Mouse (Mus musculus): Measurements from ENCODE around the gene Rbp1. TPM values are rescaled to one million over a fixed set of nuclear protein-coding genes. Genes with fewer than 3 reads are reported as not detected.

Gene Rbp1
- 1 to 10 TPM; 7.4 to 7.8 TPM for total RNA-seq (2021)
- long read RNA-seq, transcript Rbp1-201 (4 exons, 2,652 nt) = major isoform, 22 of 28 reads
- long read RNA-seq, partial matches to known transcripts = 6 of 28 reads
- long read RNA-seq, other reads (novel, unspliced or antisense) = 0 of 28 reads

- no peak for DNase-seq (ENCODE audit: low spot score in 2 of 2)
These were observed at the start of gene Rbp1 for GRCm38 (mm10) chr9:98422656-98423055. Rbp1 (plus strand) TSS chr9:98422961.

DNA sequence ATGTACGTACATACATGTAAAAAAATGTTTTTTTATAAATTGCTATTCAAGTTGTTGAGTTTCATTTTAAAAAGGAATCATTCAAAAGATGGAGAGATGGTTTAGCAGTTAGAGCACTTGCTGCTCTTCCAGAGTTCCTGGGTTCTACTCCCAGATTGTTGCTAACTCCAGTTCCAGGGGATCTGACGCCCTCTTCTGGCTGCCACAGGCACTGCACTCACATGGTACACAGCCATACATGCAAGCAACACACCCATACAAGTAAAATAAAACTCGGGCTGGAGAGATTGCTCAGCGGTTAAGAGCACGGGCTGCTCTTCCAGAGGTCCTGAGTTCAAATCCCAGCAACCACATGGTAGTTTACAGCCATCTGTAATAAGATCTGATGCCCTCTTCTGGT lies 49.4 kb upstream of the Rbp1 start:
- no peak for DNase-seq (ENCODE audit: low spot score in 2 of 2)

- no peak for DNase-seq (ENCODE audit: low spot score in 2 of 2)
These were observed 47.9 kb upstream of the Rbp1 start for GRCm38 (mm10) chr9:98374897-98375296.

DNA sequence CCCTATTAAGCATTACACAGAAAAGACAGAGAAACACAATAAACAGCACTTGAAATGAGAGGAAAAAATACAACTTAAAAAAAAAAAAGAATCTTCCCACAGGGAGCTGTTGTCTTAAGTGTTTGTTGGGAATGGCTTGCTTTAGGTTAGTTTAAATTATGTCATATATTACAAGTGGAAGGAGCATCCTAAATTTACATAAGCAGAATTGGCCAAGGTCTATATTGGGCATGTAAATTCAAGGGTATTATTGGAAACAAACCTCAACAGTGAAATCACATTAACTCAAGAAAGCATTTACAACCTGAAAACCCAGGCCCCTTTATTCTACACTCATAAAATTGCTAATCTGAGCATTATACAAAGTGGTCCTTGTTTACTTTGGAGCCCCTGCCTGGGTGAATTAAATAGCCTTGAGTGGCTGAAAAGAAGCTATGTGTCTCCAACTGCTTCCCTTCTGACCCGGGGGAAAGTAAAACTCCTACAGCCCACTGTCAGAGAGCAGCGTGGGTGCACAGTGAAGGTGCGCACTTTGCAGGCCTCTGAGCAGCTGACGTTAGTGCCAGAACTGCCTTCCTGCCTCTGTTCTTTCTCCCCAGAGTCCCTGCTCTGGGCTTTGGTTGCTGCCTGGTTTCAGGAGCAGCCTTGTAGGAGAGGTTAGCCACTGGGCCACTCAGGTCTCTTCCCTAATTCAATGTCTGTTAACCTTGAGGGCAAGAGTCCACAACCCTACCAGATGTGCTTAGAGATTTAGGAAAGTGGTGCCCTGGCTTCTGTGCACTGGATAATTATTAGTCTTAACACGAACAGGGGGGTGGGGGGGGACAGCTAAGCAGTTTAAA lies 47.2 kb upstream of the Rbp1 start:
- DNase-seq (ENCODE audit: low spot score in 2 of 2) = no peak

- DNase-seq (ENCODE audit: low spot score in 2 of 2) = no peak
These were observed 43.0 kb upstream of the Rbp1 start for GRCm38 (mm10) chr9:98379736-98380135.

DNA sequence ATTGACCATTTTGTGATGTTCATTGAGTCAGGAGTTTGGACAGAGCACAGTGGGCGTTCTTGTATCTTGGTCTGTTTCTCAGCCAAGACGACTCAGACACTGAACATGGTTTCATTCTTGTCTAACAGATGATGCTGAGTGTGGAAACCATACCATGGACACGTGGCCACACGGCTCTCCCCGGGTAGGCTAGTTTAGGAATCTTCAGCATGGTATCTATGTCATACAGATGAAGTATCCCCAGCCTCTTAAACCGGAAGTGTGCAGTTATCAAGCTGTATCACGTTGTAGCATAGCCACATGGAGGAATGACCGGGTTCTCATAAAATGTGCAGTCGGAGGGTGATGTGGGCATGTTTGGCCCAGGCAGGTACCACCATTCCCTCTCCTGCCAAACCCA lies 42.2 kb upstream of the Rbp1 start:
- no peak for DNase-seq (ENCODE audit: low spot score in 2 of 2)

GRCm38 (mm10) chr9:98387741-98388632 lies 34.8 kb upstream of the Rbp1 start:
- no peak for DNase-seq (ENCODE audit: low spot score in 2 of 2)

DNA sequence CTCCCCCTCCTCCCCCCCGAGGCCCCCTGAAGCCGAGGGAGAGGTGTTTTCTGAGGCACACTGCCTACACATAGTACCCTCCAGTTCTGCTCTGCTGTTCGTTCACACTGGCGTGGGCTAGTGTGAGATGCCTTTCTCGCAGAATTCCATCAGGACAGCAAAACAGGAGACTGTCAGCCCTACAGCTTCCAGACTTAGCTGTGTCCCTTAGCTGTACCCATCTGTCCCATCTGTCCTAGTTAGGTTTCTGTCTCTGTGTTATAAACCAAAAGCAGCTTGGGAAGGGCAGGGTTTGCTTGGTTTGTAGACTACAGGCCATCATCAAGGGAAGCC lies 34.2 kb upstream of the Rbp1 start:
- no peak for DNase-seq (ENCODE audit: low spot score in 2 of 2)

- DNase-seq (ENCODE audit: low spot score in 2 of 2) = no peak
These were observed 29.3 kb upstream of the Rbp1 start for GRCm38 (mm10) chr9:98393496-98393895.

DNA sequence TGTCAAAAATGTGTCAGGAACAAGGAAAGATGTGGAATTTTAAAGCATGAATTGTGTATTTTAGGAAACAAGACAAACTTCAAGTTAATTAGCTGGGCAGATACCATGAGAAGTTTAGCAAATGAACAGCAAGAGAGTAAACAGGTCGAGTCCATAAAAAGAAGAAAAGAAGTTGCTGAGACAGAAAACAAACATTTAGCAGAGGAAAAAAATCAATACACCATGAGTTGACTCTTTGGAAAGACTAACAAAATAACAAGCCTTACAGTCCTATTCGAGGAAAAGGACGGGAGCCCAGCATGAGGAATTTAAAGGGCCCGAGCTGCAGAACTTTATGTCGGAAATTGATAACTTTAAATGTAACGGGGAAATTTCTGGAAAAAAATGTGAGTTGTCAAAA lies 25.6 kb upstream of the Rbp1 start:
- no peak for DNase-seq (ENCODE audit: low spot score in 2 of 2)

- no peak for DNase-seq (ENCODE audit: low spot score in 2 of 2)
These were observed 24.9 kb upstream of the Rbp1 start for GRCm38 (mm10) chr9:98397866-98398265.

- DNase-seq (ENCODE audit: low spot score in 2 of 2) = no peak
These were observed 22.4 kb upstream of the Rbp1 start for GRCm38 (mm10) chr9:98400185-98400894.

DNA sequence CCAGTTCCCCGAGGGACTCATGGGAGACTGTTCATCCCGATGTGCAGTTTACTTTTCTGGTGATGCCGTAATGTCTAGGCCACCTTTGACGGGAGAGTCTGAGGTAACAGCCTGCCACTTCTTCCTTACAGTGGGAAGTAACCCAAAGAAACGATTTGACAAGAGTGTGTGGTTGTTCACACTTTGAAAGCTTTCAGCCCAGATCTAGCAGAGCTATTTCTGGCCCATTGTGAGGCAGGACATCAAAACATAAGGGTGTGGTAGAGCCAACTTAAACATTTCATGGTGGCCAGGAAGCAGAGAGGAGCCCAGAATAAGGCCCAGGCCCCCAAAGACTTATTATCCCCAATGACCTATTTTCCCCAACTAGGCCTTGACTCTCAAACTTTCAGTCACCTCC lies 21.1 kb upstream of the Rbp1 start:
- DNase-seq (ENCODE audit: low spot score in 2 of 2) = no peak

- DNase-seq (ENCODE audit: low spot score in 2 of 2) = no peak
These were observed 15.0 kb upstream of the Rbp1 start for GRCm38 (mm10) chr9:98407771-98408170.

- DNase-seq (ENCODE audit: low spot score in 2 of 2) = peak; percentile 81 to 85
These were observed 13.6 kb upstream of the Rbp1 start for GRCm38 (mm10) chr9:98409137-98409536.

DNA sequence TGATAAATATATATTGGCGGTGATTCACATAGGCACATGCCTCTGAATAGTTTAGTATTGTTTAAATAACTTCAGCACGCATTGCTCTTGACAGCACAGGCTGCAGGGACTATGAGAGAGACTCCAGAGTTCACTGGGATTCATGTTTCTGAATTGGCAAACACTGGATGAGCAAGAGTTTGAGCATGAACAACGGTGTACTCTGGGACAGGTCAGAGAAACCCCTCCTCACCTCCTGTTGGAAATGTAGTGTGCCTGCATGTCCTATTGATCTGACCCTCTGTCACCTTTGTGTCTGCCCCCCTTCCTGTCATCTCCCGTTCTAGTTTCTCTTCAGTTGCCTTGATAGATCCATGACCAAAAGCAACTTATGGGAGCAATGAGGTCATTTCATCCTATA lies 7.3 kb upstream of the Rbp1 start:
- DNase-seq (ENCODE audit: low spot score in 2 of 2) = no peak

GRCm38 (mm10) chr9:98417919-98418318 lies 4.8 kb upstream of the Rbp1 start:
- DNase-seq (ENCODE audit: low spot score in 2 of 2) = peak; percentile 39 to 56

DNA sequence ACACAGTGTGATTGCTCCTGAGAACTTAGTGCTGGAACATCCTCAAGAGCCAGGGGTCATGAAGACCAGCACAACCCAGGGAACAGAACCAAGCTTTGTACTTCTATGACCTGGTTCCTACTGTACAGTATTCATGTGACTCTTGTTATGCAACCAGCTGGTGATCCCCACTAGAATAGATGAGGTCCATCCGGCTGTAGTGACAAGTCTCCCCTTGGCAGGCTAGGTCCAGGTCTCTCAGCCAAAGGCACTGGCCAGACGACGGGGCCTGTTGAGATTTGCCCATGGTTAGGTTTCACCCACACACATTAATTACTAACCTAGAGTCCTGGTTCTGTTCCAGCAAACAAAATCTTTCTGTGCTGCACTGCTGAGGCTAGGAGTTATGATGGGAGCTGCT lies 4.4 kb upstream of the Rbp1 start:
- no peak for DNase-seq (ENCODE audit: low spot score in 2 of 2)

DNA sequence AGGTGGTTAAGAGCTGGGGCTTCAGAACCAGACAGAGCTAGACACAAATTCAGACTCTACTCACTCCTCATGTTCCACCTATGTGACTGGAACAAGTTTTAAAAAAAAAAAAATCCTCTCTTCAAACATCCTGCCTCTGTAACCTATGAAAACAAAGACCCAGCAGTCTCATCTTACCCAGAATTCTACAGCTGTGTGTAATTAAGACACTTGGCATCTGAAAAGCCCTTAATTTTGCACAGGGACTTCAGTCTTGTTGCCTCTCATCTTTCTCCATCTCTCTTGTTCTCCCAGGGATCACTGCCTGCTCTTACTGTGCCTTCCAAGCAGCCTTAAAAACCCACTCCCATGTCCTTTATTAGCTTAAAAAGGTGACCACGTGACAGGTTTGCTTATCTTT lies 2.1 kb upstream of the Rbp1 start:
- no peak for DNase-seq (ENCODE audit: low spot score in 2 of 2)

GRCm38 (mm10) chr9:98421903-98422302 lies 858 bp upstream of the Rbp1 start:
- no peak for DNase-seq (ENCODE audit: low spot score in 2 of 2)

GRCm38 (mm10) chr9:98423691-98424090 lies 930 bp downstream of the Rbp1 start:
- DNase-seq (ENCODE audit: low spot score in 2 of 2) = no peak

DNA sequence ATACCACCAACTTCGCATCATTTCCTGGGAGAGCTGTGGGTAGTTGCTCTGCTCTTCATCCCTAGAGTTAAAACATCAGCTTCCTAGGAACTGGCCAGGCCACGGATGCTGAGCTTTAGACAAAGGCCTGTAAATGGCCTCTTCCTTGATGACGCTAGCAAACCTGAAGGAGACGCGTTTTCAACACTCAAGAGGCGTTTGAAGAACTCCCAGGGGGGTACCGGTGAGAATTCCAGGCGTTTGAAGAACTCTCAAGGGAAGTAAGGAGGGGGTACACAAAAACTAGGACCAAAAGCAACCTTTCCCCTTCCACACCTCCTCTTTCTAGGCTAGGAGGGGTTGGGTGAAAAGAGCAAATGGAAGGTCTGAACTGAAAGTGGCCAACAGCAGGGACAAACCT lies 1.5 kb downstream of the Rbp1 start:
- no peak for DNase-seq (ENCODE audit: low spot score in 2 of 2)

Measured in layer of hippocampus, postnatal 10 days (tissue).